Mouse (Mus musculus) lung, postnatal 14 days (tissue): ENCODE measurements around the gene Vipr1.
A peak's percentile ranks its signal among the peaks of the same experiment; 100 is the strongest.
"Not testable (repeated sequence)": the region's sequence is repeated elsewhere in the genome, so short reads cannot be mapped to it uniquely, and the experiment has no call there.

Experiments used
- DNase-seq: peaks from one replicate; pipeline ENCODE4 v3.0.0; 2021

Vipr1 gene

DNA sequence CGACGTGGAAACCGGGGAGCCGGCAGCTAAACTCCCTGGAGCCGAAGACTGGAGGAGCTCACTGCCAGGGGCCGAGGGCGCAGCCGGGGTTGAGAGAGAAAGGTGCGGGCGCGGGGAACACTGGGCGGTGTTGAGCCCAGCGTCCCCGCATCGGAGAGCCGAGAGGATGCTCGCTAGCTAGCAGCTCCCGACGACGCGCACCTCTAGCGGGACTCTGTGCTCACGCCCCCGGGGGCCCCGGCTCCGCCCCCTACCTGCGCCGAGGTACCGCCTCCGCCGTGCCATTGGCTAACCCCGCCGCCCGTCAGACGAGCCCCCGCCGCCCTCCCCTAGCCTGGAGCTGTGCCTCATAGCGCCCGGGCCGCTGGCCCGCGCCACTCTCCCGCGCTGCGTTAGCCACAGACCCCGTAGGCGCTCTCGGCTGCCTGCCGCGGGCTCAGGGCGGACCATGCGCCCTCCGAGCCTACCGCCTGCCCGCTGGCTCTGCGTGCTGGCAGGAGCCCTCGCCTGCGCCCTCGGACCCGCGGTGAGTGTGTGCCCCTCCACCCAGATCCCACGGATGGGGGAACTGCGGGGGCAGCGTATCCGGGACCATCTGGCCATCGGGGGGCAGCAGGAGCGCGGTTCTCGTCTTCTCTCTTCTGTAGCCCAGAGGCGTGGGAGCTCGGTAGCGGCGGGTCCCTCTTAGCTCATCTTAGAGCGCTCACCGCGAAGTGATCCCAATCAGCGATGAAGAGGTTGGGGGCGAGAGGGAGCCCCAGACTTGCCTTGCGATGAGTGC lies at the start of gene Vipr1:
Gene Vipr1, plus strand, starts transcription at position 316 of the 781 bp plus-strand sequence.
- DNase-seq, result peak; percentile 80

DNA sequence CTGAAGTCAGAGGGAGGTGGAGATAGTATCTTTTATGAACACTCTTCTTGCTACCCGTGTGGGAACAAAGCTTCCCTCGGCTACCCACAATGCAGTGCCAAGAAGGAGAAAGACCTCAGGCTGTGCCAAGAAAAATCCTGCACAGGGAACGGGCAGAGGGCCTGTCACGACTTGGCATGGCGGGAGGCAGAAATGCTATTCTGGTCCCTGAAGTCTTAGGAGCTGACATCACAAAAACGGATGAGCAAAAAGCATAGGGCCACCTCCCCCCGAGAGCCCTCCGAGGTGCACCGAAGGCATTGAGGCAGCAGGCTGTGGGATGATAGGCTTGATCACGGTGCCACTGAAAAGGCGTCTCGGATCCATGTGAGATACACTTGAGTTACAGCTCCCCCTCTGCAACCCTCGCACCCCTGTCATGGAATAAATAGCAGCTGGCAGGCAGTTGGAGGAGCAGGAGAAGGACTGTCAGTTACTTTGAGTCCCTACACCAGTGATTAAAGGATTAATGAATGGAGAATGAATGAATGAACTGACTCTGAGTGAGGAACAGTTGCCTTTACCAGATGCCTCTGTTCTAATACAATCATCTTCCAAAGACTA lies 49.5 kb upstream of the Vipr1 start:
- no peak for DNase-seq

DNA sequence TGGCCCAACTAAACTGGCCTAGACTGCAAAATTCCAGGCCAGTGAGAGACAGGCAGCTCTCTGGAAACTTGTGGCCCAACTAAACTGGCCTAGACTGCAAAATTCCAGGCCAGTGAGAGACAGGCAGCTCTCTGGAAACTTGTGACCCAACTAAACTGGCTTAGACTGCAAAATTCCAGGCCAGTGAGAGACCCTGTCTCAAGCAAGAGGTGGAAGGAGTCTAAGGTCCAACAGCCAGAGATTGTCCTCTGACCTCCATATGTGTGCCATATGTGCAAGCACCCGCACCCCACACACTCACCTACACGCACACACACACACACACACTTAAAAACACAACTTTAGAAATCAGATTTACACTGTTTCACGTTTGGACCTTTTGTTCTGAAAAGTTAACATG lies 48.7 kb upstream of the Vipr1 start:
- DNase-seq, result not testable (repeated sequence)

DNA sequence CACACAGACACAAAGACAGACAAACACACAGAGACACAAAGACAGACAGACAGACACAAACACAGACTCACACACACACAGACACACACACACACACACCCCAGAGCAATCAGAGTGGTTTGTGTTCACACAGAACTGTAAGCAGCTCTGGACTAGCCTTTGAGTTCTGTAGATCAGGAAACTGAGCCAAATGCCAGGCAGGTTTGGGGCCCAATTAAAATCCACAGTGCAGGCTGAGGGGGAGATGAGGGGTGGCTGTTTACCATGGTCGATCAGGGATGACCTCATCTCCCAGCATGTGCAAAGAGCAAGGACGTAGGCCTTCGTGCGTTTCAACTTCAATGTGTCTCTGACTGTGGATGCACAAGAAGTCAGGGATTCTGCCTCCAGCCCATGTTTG lies 47.7 kb upstream of the Vipr1 start:
- no peak for DNase-seq

DNA sequence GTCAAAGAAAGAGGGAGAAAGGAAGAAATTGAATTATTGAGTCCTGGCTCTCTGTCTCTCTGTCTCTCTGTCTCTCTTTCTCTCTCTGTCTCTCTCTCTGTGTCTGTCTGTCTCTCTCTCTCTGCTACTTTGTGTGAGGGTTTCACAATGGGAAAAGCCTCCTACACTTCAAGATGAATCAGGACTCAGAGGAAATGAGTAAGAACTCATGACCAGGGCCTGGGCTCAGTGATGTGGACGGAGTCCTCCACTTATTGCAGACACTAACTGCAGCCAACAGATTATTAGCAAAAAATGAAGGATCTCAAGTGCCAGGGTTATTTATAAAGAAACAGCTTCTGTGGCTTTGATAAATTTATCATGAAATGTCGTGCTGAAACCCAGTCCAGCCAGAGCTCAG lies 44.4 kb upstream of the Vipr1 start:
- no peak for DNase-seq

DNA sequence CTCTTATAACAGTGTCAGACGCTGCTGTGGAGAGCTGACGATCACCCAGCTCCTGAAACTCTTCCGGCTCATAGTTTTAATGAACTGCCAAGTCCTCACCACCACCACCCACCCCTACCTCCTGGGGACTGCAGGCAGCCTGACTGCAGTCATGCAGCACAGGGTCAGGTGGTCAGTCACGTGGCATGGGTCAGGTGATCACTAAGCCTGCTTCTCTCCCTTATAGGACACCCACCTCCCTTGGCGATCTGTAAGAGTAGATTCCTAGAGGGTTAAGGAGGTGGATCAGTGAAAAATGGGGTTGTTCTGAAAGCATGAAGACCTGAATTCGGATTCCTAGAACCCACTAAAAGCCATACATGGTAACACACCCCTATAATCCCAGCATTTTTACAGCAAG lies 43.0 kb upstream of the Vipr1 start:
- no peak for DNase-seq

DNA sequence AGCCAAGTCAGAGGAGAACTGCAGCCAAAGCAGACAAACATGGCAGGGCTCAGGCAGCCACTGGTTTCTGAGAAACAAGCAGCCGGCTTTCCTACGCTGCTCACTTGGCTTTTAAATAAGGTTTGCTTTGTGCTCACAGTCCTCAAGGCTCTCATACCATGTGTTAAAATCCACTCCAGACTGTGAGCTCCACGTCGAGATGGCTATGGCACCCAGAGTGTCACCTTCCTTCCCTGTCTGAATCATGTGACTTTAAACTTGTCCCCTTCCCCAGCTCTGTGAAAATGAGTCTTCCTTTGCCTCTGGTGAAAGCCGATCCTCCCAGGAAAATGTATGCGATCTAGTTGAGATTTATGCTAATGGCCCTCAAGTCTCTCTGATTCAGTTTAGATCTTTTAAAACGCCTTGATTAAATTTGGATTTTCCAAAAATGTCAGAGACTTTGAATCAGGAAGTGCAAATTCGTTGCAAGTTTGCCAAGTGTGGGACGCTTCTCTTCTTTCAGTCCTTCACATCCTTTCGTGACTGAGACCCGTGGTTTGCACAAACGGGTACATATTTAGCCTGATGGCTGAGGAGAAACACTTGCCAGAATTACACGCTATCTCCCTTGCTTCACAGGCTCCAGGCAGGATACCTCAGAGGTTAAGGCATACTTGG lies 42.2 kb upstream of the Vipr1 start:
- no peak for DNase-seq

DNA sequence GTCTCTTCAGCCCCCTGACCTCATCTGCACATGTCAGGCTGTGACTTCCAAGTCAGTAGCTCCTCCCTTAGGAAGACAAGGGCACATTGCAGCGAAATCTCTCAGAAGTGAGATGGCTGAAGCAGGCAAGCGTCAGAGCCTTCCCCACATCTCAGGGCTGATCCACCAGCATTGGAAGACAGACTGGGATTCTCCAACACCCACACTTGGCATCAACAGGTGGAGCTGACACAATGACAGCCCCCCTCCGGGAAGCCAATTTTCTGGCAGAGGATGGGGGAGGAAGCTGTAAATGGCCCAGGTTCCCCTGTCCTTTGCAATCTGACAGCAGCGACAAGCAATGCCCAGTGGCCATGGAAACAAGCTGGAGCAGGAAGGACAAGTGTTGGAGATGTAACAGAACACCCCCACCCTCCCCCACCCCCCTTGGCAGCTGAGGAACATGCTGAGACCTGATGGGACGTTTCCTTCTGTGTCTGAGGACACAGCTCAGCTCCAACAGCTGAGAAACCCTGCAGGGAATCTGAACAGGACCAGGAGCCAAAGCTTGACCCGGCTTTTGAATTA lies 41.6 kb upstream of the Vipr1 start:
- peak; percentile 12 for DNase-seq

DNA sequence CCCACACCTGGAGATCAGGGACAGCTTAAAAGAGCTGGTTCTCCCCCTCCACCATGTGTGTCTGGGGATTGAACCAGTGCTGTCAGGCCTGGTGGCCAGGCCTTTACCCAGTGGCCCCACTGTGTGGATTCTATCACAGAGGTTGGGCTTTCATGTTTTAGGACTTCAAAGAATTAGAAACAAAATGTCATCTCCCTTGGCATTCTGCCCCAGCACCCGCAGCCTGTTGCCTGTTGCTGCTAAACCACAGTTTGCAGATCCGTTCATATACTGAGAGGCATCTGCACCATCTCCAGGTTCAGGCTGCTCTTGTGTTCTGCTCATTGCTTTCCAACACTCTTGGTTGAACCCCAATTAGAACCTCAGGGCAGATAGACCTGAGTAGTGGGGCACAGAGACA lies 40.1 kb upstream of the Vipr1 start:
- DNase-seq, result no peak

DNA sequence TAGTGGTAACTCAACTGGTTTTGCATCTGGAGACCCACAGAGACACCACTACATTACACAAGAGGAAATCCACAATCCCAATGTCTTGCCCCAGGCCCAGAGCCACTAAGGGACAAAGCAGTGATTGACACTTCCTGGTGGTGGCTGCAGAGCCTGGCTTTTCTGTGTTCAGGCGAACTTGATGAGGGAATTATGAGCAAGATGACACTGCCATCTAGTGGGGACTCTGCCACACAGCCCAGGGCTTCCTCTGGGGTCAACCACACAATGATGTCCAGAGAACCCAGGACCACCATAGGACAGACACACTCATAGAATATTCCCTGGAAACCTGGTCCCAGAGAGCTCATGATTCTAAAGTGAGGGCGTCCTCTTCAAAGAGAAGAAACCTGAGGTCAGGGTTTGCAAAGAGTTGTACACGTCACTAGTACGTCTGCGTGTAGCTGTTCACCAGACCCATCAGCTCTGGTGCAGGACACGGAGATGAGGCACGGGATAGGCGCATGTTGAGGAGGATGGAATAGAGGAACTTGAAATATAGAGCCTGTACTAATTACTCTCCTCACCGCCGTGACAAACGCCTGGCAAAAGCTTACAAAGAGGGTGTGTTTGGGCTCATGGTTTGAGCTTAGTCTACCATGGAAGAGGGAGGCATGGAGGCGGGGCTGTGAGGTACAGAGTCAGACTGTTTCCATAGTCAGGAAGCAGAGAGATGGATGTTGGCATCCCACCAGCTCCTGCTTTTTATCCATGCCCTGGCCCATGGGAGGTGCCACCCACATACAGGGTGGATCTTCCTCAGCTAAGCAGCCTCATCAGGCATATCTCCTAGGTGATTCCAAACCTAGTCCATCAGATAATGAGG lies 36.9 kb upstream of the Vipr1 start:
- DNase-seq, result peak; percentile 83

DNA sequence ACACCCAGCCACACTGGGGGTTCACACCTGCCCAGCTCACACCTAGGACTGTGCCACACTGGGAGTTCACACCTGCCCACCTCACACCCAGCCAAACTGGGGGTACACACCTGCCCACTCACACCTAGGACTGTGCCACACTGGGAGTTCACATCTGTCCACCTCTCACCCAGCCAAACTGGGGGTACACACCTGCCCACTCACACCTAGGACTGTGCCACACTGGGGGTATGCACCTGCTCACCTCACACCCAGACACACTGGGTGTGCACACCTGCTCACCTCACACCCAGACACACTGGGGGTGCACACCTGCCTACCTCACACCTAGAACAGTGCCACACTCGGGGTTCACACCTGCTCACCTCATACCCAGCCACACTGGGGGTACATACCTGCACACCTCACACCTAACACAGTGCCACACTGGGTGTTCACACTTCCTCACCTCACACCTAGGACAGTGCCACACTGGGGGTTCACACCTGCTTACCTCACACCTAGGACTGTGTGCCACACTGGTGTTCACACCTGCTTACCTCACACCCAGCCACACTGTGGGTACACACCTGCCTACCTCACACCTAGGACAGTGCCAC lies 35.9 kb upstream of the Vipr1 start:
- no peak for DNase-seq

DNA sequence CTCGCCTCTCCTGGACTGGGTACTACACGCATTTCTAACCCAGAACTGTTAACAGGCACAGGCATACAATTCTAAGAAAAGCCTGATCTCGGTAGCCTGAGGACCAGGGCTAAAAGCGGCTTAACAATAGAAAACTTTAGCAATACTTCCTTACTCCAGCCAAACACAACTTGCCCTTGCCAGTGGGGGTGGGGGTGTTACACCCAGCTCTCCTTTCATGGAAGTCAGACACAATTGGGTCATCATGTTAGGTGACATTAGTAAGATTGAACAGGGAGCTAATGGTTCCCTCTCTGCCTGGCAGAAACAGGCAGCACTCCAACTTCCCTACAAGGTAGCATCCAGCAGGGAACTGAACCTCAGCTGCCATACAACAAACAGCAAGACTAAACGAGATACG lies 33.1 kb upstream of the Vipr1 start:
- DNase-seq, result no peak

DNA sequence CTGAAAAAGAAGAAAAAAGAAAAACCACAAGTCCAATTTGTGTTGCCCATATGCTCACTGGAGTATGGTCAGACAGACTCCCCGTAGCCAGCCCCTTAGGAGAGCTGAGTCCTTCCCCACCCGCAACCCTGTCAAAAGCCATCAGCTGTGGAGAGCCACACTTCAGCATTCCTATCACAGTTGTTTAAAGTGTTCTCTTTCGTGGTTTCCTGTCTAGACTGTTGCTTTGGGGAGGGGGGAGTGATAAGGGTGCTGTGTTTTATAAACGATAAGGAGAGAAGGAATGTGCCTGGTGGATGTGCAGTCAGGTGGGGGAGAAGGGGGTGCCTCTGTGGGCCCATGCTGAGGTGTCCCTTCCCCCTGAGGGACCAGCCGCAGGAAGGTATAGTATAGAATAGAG lies 29.3 kb upstream of the Vipr1 start:
- DNase-seq, result no peak

DNA sequence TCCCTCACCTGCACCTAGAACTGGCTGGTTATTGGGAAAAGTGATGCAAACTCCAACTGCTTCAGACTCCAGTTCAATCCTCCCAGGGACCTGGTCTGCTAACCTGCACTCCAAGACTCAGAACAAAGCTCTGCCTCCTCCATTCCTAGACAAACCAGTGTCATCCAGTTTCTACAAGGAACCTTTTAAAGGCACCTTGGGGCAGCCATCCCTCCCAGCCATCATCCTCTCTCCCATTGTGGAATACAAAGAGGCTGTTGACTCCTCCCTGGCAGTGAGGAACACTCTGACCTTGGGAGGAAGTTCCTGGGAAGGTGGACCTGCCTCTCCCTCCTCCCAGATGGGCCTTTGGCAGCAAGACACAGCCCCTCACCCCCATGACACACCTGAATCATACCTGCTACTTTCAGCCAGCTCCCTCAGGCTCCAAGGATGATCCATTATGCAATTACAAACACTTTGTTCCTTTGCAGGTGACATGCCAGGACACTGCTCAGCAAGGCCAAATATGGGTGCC lies 28.2 kb upstream of the Vipr1 start:
- no peak for DNase-seq

DNA sequence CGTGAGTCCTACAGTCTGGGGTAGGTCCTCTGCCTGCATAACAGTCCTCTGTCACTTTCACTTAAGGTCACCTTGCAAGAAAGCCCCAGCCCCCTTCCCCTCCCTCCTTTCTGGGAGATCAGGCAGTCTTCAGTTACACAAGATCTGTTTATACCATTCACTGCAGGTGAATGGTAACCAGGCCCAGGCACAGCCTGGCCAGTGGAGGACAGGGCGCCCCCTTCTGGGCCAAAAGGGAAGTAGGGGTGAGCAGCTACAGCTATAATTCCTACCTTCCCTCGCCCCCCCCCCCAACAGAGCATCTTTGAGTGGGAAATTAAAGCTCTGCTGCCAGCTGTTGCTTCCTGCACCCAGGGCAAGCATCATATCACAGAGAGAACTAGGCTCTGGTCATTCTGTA lies 26.0 kb upstream of the Vipr1 start:
- no peak for DNase-seq

DNA sequence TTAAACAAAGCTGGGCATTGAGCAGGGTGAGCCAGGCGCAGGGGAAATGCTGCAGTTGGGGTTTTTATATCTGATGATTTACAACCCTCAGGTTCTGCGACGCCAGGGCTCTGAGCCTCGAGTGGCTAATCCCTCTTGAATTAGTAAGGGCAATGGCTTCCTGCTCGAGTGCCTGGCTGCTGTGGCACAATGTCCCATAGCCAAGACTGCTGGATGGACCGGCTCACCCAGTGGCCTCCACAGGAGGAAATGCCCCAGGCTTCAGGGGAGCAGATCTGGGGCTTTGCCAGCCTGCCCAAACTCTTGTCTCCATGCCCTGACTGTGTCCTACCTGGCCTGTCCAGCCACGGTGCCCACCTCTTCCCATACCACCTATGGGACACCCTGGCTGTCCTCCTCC lies 23.1 kb upstream of the Vipr1 start:
- no peak for DNase-seq

DNA sequence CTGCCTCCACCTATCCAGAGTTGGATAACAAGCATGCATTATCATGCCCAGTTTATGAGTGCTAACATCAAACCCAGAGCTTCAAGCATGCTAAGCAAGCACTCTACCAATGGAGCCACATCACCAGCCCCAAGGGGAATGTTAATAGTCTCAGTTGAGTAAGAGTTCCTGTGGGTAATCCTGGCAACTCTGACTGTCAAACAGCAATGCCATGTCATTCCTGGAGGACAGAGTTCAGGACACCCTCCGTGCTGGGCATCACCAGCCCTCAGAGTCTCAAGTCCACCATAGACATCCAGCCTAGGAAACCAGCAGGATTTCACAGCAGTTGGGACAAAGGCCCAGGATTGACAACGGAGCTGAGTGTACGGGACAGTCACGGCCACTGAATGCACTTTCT lies 19.3 kb upstream of the Vipr1 start:
- DNase-seq, result no peak

DNA sequence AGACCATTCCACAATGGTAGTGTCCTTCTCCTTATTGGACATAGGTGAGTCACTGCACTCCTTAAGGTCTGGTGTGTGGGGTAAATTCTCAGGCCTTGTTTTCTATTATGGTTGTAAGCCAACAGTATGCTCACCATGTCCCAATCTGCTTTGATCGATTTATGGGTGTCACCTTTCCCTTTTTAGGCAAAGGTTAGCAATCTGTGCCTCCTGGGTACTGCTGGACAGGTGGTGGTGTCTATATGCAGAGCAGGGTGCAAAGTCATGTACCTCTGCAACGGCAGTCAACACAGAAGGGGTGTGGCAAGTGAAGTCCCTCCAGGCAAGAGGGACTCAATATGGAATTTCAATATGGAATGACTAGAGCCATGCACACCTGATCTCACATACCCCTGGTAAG lies 17.6 kb upstream of the Vipr1 start:
- DNase-seq, result no peak

DNA sequence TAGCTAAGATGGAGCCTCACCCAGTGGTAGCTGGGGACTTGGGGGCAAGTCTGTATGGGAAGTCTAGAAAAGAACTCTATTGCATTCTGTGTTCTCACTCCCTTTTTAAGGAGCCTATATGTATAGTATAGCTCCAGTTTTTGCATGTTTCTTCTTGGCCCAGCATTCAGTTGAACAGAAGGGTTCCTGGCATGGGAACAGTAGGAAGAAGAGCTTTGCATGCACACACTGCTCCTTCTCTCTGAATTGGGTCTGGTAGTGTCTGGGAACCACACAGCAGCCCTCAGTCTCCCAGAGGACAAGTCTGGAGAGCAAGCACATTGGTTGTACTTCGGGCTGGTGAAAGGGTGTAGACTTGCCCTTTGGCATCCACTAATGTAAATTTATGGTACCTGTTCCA lies 11.9 kb upstream of the Vipr1 start:
- no peak for DNase-seq

DNA sequence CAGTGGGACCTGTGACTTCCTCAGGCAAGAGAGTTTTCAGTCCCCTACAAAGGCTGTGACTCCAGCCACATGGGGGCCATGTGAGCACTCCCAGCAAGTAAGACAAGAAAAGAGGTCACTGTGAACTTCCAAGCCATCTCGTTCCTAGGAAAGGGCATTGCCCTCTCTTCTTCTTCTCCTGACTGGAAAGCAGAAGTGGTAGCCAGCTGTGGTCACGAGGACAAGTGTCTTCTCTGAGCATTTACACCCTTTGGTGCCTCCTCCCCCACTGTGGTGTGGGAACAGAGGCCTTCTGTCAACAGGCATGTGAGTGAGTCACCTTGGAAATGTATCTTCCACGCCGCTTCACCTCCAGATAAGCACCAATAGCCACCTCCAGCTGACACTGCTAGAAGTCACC lies 10.6 kb upstream of the Vipr1 start:
- DNase-seq, result no peak

DNA sequence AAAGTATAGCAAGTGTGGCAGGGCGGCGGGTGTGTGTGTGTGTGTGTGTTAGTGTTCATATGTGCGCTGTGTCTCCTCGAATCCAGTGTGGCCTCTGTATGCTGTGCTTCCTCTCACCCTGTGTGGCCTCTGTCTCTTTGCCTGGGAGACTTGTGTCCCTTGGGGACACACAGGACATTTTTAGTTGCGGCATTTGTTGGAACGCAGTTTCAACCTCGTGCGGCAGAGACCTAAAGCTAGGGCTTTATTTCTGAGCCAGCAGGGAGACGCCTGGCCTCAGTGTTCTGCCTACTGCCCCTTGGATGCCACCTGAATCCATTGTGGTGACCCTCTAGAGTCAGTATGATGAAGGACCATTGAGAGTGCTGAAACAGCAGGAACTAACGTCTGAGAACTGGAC lies 9.6 kb upstream of the Vipr1 start:
- no peak for DNase-seq

DNA sequence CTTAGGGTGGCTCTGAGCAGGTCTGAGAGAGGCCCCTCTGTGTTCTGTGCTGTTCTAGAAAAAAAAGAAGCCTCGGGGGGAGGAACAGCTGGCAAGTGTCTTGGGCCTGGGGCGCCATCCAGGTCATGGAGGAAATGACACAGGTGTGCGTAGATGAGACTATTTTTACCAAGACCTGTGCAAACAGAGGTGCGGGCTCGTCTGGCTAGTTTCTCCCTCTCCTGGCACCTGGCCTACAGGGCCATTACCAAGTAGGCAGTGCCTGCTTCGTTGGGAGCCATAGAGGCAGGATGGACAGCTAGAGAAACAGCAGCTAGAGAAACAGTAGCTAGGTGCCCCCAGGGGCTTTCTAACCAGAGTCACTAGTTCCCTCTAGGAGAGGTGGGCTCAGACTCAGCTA lies 9.2 kb upstream of the Vipr1 start:
- no peak for DNase-seq
